Mouse (Mus musculus) stomach, embryonic 16.5 days (tissue): ENCODE measurements around the gene Riox1. TPM values are rescaled to one million over a fixed set of nuclear protein-coding genes. Genes with fewer than 3 reads are reported as not detected.
"Not testable (repeated sequence)": the region's sequence is repeated elsewhere in the genome, so short reads cannot be mapped to it uniquely, and the experiment has no call there.

Source experiments
- ATAC-seq: fragments of 200-750 bp; cut with Nextera tagmentation; 2 replicates; pipeline ENCODE4 v1.8.0; 2017; ENCODE audit warnings: moderate number of reproducible peaks, moderate TSS enrichment; ENCODE audit not compliant: insufficient read depth, low FRiP score
- H3K27ac ChIP-seq: fragments of 300-500 bp; sonication (generic); 2 replicates; pipeline ENCODE4 v1.5.1; 2014; ENCODE audit warnings: low read length
- H3K27me3 ChIP-seq: fragments of 300-500 bp; sonication (generic); 2 replicates; pipeline ENCODE4 v1.6.1; 2014; ENCODE audit warnings: low read length, control low read depth, mixed read lengths; ENCODE audit not compliant: control insufficient read depth, insufficient read depth
- H3K36me3 ChIP-seq: fragments of 300-500 bp; sonication (generic); 2 replicates; pipeline ENCODE4 v1.6.1; 2014; ENCODE audit warnings: low read length; ENCODE audit not compliant: control insufficient read depth, insufficient read depth
- H3K4me1 ChIP-seq: fragments of 300-500 bp; sonication (generic); 2 replicates; pipeline ENCODE4 v1.6.1; 2014; ENCODE audit warnings: low read length, control low read depth, mixed read lengths; ENCODE audit not compliant: control insufficient read depth, insufficient read depth
- H3K4me2 ChIP-seq: fragments of 300-500 bp; sonication (generic); 2 replicates; pipeline ENCODE4 v1.6.1; 2014; ENCODE audit warnings: low read depth, low read length, mixed read lengths
- H3K4me3 ChIP-seq: fragments of 300-500 bp; sonication (generic); replicated peaks from 2 replicates; pipeline ENCODE4 v1.5.1; 2014; ENCODE audit warnings: mild to moderate bottlenecking, low read length
- H3K9ac ChIP-seq: fragments of 300-500 bp; sonication (generic); 2 replicates; pipeline ENCODE4 v1.6.1; 2014; ENCODE audit warnings: low read length
- H3K9me3 ChIP-seq: fragments of 300-500 bp; sonication (generic); replicated peaks from 2 replicates; pipeline ENCODE4 v1.6.1; 2016; ENCODE audit warnings: low read length, control low read depth; ENCODE audit not compliant: control insufficient read depth
- WGBS: fragments of 180-500 bp; shearing (Covaris S2); extraction: QIAGEN DNeasy Blood & Tissue Kit; methylation state at CpG from one replicate; pipeline ENCODE4 v1.1.7; 2014; 5-methylcytosine and 5-hydroxymethylcytosine counted together
- polyA plus RNA-seq: library from polyadenylated mRNA; unstranded; fragments of >200 nt; fragmentation: Nextera tagmentation; extraction: Ambion mirVana; gene quantifications from 2 replicates; pipeline ENCODE4 v1.2.1, GENCODE M21; 2015

Riox1 gene
- polyA plus RNA-seq, 1 experiment from 2014 or later = 5.8 TPM

DNA sequence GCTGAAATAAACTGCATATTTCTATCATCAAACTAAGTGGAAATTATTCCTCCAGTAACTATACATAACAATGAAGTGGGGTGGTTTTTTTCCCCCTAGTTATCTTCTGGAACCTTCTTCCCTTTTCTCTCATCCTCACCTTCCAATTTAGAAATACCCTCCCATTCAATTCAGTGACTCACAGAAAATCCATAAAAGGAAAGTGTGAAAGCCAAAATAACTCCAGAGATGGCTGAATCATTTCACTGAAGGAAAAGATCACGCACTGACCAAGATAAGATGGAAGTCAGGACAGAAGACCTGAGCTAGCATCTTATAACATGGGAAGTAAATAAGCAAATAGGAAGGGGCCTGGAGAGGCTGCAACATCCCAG is 26.9 kb upstream of the Riox1 start:
- Histone ChIP-seq H3K36me3 (no peaks in the 10 kb centered on the region), H3K9me3 (no peaks in the 10 kb centered on the region), H3K4me3 (no peak overlapping the region), H3K27ac (no peak overlapping the region), H3K27me3 (no peaks in the 10 kb centered on the region), H3K4me1 (peaks cover 10% of the 10 kb centered on the region), H3K9ac (no peak overlapping the region), H3K4me2 (0 out of 2 replicates have a peak overlapping the region, but pooled peaks have one; percentile 53)
- ATAC-seq = no peak
- 74% methylated on average over 1 of the region's 1 CpGs for WGBS

DNA sequence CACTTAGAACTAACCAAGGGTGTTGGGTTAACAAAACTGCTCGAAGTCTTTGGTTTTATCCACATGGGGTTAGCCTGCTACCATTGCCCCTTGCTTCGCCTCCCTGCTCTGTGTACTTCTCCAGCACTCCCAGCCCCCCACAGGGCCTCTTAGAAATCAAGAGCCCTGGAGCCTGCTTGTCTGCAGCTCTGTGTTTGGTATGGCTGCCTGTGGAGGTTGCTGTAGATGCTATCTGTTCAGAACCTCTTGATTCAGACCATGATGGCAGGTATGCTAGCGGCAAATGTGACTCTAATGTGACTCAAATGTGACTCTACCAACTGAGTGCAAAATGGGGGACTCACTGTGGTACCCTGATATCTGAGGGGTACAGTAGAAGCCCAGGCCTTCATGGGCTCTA is 26.1 kb upstream of the Riox1 start:
- Histone ChIP-seq H3K27me3 (no peaks in the 10 kb centered on the region), H3K36me3 (no peaks in the 10 kb centered on the region), H3K4me1 (peaks cover 10% of the 10 kb centered on the region), H3K9me3 (no peaks in the 10 kb centered on the region), H3K9ac (no peak overlapping the region), H3K4me2 (no peak overlapping the region), H3K27ac (no peak overlapping the region), H3K4me3 (no peak overlapping the region)
- no peak for ATAC-seq
- 65% methylated on average over 3 of the region's 3 CpGs for WGBS

DNA sequence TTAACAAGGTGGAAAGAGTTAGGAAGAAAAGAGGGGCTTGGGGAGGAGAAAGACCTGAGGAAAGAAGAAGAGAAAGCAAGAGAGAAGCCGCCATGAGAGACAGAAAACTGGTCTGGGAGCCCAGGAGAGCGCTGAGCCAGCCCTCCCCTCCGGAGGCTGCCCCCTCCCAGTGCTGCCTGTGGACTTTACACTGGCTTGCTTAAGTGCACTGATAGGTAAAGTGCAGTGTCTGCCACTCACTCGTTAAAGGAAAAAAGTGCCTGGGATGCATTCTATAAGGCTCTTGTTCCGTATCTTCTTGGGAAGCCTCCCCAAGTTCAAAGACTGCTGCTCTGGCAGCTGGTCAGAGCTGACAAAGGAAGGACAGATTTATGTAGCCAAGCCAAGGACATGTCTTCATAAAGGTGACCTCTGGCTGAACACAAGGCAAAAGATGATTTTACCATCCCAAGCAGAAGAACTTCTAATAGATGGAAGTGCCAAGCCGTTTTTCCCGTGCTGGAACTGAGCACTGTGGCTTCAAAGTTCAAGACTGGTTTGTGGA is 25.2 kb upstream of the Riox1 start:
- H3K4me2 ChIP-seq = no peak overlapping the region
- no peaks in the 10 kb centered on the region for H3K27me3 ChIP-seq
- H3K9me3 ChIP-seq = no peaks in the 10 kb centered on the region
- 52% methylated on average over 7 of the region's 7 CpGs for WGBS
- H3K4me3 ChIP-seq = no peak overlapping the region
- H3K9ac ChIP-seq = no peak overlapping the region
- peaks cover 8% of the 10 kb centered on the region for H3K4me1 ChIP-seq
- no peaks in the 10 kb centered on the region for H3K36me3 ChIP-seq
- no peak overlapping the region for H3K27ac ChIP-seq
- ATAC-seq = no peak

DNA sequence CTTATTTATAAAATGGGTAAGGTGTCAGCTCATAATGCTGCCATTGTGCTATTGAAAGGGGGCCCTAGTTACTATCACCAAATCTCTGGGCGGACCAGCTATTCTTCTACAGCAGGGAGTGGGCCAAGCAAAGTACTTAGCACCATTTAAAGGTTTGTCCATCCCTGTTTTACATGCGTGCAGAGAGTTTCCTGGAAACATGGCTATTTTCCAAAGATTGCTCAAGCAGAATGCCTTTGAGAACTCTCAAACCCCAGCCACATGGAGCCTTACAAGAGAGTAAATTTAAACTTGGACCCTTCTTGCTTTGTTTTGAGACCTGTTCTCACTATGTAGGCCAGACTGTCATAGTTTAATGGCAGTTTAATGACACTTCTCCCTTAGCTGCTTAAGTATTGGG is 24.3 kb upstream of the Riox1 start:
- H3K4me1 ChIP-seq = peaks cover 2% of the 10 kb centered on the region
- no peak overlapping the region for H3K4me3 ChIP-seq
- WGBS = 66% methylated on average over 2 of the region's 2 CpGs
- no peaks in the 10 kb centered on the region for H3K9me3 ChIP-seq
- H3K4me2 ChIP-seq = no peak overlapping the region
- no peak overlapping the region for H3K27ac ChIP-seq
- no peak overlapping the region for H3K9ac ChIP-seq
- H3K36me3 ChIP-seq = no peaks in the 10 kb centered on the region
- H3K27me3 ChIP-seq = no peaks in the 10 kb centered on the region
- no peak for ATAC-seq

DNA sequence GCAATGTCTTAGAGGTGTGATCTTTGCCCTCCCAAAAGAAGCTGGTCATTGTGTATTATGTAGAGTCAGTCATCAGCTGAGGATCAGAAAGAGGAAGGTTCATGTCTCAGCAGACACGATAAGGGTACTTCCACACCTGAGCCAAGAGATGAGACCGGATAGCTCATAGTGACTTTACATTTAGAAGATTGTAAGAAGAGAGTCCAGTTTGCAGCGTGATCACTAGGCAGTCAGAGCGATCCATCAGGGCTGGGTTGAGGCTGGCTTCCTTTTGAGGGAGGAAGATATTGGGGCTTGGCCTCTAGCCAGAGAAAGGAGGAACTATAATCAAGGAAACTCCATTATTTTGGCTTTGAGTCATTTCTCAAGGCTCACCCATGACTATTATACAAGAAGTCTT is 22.7 kb upstream of the Riox1 start:
- 72% methylated on average over 4 of the region's 4 CpGs for WGBS
- Histone ChIP-seq H3K27ac (peak overlapping the region; percentile 54), H3K27me3 (no peaks in the 10 kb centered on the region), H3K9ac (no peak overlapping the region), H3K9me3 (no peaks in the 10 kb centered on the region), H3K36me3 (no peaks in the 10 kb centered on the region), H3K4me3 (no peak overlapping the region), H3K4me2 (no peak overlapping the region), H3K4me1 (peaks cover 2% of the 10 kb centered on the region)
- no peak for ATAC-seq

DNA sequence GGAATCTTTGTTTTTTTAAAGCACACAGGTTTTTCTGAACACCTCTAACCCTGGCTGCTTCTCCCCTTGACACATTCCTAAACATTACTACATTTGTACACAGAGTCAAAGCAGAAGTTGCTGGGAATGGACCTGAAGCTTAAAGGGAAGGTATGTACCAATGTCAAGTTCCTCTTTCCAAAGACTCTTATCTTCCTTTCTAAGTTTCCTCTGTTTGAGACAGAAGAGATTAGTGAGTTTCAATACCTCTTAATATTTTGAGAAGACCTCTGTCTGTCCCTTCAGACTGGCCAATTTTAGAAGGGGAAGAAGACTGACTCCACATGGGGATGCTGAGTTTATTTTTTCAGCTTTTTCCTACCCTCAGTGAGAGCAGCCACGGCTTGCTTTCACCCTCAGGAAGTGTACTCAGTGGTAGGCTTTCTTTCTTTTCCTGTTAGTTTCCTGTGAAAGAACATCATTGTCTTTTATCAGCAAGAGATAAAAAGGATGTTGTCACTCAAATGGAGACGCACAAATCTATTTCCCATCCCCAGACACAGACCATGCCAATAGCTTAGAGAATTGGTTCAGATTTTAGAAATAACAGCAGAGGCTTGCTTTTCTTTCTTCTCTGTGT is 21.1 kb upstream of the Riox1 start:
- H3K27ac ChIP-seq = no peak overlapping the region
- no peak overlapping the region for H3K4me3 ChIP-seq
- no peaks in the 10 kb centered on the region for H3K27me3 ChIP-seq
- H3K4me2 ChIP-seq = no peak overlapping the region
- H3K9me3 ChIP-seq = no peaks in the 10 kb centered on the region
- no peak overlapping the region for H3K9ac ChIP-seq
- 37% methylated on average over 2 of the region's 2 CpGs for WGBS
- H3K4me1 ChIP-seq = peaks cover 2% of the 10 kb centered on the region
- ATAC-seq = no peak
- H3K36me3 ChIP-seq = no peaks in the 10 kb centered on the region

DNA sequence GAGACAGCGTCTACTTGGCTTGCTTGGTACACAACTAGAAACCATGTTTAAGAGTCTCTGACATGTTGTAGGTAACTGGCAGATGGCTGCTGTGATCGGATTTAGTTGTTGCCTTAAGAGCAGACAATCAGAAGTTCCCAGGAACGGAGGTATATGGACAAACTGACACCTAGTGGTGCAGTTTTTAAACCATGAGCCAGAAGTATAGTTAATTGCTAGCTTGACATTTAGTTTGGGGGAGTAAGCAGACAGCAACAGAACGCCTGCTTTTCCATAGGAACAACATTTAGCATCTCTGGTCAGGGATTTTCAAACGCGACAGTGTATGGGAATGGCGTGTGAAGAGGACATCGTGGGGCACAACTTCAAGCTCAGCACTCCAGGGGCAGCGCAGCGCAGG is 12.8 kb upstream of the Riox1 start:
- Histone ChIP-seq H3K4me2 (no peak overlapping the region), H3K9ac (no peak overlapping the region), H3K27me3 (no peaks in the 10 kb centered on the region), H3K9me3 (no peaks in the 10 kb centered on the region), H3K4me3 (no peak overlapping the region), H3K36me3 (no peaks in the 10 kb centered on the region), H3K27ac (no peak overlapping the region), H3K4me1 (no peaks in the 10 kb centered on the region)
- WGBS = 67% methylated on average over 10 of the region's 10 CpGs
- no peak for ATAC-seq

DNA sequence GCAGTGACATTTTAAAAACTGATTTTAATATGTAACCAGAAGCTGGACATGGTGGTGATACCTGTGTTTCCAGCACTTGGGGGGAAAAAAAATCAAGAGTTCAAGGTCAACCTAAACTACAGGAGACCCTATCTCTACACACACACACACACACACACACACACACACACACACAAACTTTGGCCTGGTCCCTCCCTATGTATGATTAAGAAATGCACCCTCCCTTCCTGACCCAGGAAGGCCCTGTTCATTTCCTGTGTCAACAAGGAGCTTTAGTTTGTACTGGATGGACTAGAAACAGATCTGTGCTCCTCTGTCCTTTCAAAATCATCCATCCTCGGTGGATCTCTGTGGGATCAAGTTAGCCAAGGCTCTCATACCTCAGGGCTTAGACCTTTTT is 11.8 kb upstream of the Riox1 start:
- H3K4me1 ChIP-seq, H3K9me3 ChIP-seq, H3K27ac ChIP-seq, H3K9ac ChIP-seq, H3K27me3 ChIP-seq, ATAC-seq, H3K36me3 ChIP-seq, H3K4me3 ChIP-seq, H3K4me2 ChIP-seq: not testable (repeated sequence)
- WGBS = 26% methylated on average over 1 of the region's 1 CpGs

DNA sequence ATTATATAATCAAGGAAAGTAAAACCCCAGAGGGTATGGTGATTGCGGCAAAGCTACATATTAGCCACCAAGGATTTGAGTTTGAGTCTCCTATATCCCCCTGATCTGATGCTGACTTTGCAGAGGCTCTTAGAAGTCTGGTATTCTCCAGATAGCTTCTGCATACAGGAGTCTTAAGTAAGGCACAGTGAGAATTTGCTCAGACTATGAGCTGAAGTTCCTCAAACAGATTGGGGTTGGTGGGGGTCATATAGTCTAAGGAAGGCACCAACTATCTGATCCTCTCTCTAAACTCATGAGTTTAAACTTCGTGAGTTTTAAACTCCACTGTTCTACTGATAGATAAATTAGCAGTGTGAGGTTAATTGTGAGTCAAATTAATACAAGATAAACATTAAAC is 11.1 kb upstream of the Riox1 start:
- Histone ChIP-seq H3K4me2 (no peak overlapping the region), H3K4me3 (no peak overlapping the region), H3K9me3 (no peaks in the 10 kb centered on the region), H3K4me1 (no peaks in the 10 kb centered on the region), H3K27me3 (no peaks in the 10 kb centered on the region), H3K36me3 (no peaks in the 10 kb centered on the region), H3K9ac (no peak overlapping the region), H3K27ac (no peak overlapping the region)
- WGBS = 79% methylated on average over 2 of the region's 2 CpGs
- no peak for ATAC-seq
